Mouse (Mus musculus) thymus, postnatal 0 days (tissue): ENCODE data around the gene Cpm. TPM values are rescaled to one million over a fixed set of nuclear protein-coding genes. Genes with fewer than 3 reads are reported as not detected.

Source experiments
- DNase-seq: peaks from one replicate; pipeline ENCODE4 v3.0.0-alpha.2; 2015; ENCODE audit warnings: low spot score
- polyA plus RNA-seq: library from polyadenylated mRNA; unstranded; fragments of >200 nt; fragmentation: Nextera tagmentation; extraction: Ambion mirVana; gene quantifications from 2 replicates; pipeline ENCODE4 v1.2.1, GENCODE M21; 2015

Gene Cpm
- polyA plus RNA-seq, 1 experiment from 2014 or later = 3.5 TPM

- no peak for DNase-seq
Measured at GRCm38 (mm10) chr10:117684298-117685170, 55.2 kb downstream of the Cpm start.

GRCm38 (mm10) chr10:117685171-117685848 lies 56.0 kb downstream of the Cpm start:
- DNase-seq = no peak

- no peak for DNase-seq
Measured at GRCm38 (mm10) chr10:117685849-117686591, 56.7 kb downstream of the Cpm start.

- DNase-seq = no peak
Measured at GRCm38 (mm10) chr10:117687018-117687417, 57.7 kb downstream of the Cpm start.

- DNase-seq = no peak
Measured at GRCm38 (mm10) chr10:117687577-117687976, 58.3 kb downstream of the Cpm start.

GRCm38 (mm10) chr10:117688204-117689151 lies 59.2 kb downstream of the Cpm start:
- no peak for DNase-seq

GRCm38 (mm10) chr10:117689297-117690100 lies 60.2 kb downstream of the Cpm start:
- no peak for DNase-seq

- no peak for DNase-seq
Measured at GRCm38 (mm10) chr10:117690101-117690352, 60.7 kb downstream of the Cpm start.

GRCm38 (mm10) chr10:117690770-117691296 lies 61.5 kb downstream of the Cpm start:
- no peak for DNase-seq

- DNase-seq = no peak
Measured at GRCm38 (mm10) chr10:117691389-117691968, 62.2 kb downstream of the Cpm start.

- DNase-seq = no peak
Measured at GRCm38 (mm10) chr10:117692173-117692572, 62.9 kb downstream of the Cpm start.

GRCm38 (mm10) chr10:117692953-117693352 lies 63.7 kb downstream of the Cpm start:
- DNase-seq = no peak

- no peak for DNase-seq
Measured at GRCm38 (mm10) chr10:117694255-117694953, 65.1 kb downstream of the Cpm start.

- no peak for DNase-seq
Measured at GRCm38 (mm10) chr10:117695027-117695426, 65.7 kb downstream of the Cpm start.

- no peak for DNase-seq
Measured at GRCm38 (mm10) chr10:117695605-117696004, 66.3 kb downstream of the Cpm start.

GRCm38 (mm10) chr10:117696021-117696826 lies 66.9 kb downstream of the Cpm start:
- DNase-seq = no peak

- no peak for DNase-seq
Measured at GRCm38 (mm10) chr10:117696827-117697560, 67.7 kb downstream of the Cpm start.
